Mouse (Mus musculus) olfactory bulb, adult 2 months (tissue): ENCODE results near the gene Dll4.

Experiments used
- CTCF ChIP-seq: fragments of 200-500 bp; IDR thresholded peaks from 2 replicates; pipeline ENCODE4 v1.5.1; 2012; ENCODE audit warnings: low read depth, mild to moderate bottlenecking, low read length, moderate library complexity; ENCODE audit not compliant: insufficient read depth
- POLR2A ChIP-seq: fragments of 200-500 bp; IDR thresholded peaks from 2 replicates; pipeline ENCODE4 v1.6.1; 2012; ENCODE audit warnings: mild to moderate bottlenecking, low read depth, low read length, moderate library complexity; ENCODE audit not compliant: insufficient read depth

GRCm38 (mm10) chr2:119356310-119356709 is 30.7 kb downstream of the Dll4 start:
- TF ChIP-seq CTCF (no peak), POLR2A (no peak)
